Mouse (Mus musculus) cerebellum, adult 2 months (tissue): ENCODE measurements around the gene Synpo2.

ENCODE experiments used
- CTCF ChIP-seq: fragments of 200-500 bp; IDR thresholded peaks from 2 replicates; pipeline ENCODE4 v1.5.1; 2011; ENCODE audit warnings: low read depth, mild to moderate bottlenecking, control low read depth, low read length, moderate library complexity, borderline replicate concordance; ENCODE audit not compliant: insufficient read depth
- POLR2A ChIP-seq: fragments of 200-500 bp; IDR thresholded peaks from 2 replicates; pipeline ENCODE4 v1.6.1; 2011; ENCODE audit warnings: low read length, control low read depth, borderline replicate concordance; ENCODE audit not compliant: insufficient read depth

- TF ChIP-seq POLR2A (no peak), CTCF (no peak)
These were observed 42.2 kb downstream of the Synpo2 start for GRCm38 (mm10) chr3:123193740-123194139.
